Mouse (Mus musculus) heart, postnatal 4 days (tissue): ENCODE data around the gene Pxn. TPM values are rescaled to one million over a fixed set of nuclear protein-coding genes. Genes with fewer than 3 reads are reported as not detected.
"Not testable (repeated sequence)": the region's sequence is repeated elsewhere in the genome, so short reads cannot be mapped to it uniquely, and the experiment has no call there.

Source experiments
- DNase-seq: peaks from one replicate; pipeline ENCODE4 v3.0.0; 2021
- total RNA-seq, 2 experiments: library from RNA; stranded (reverse); gene quantifications; 2 replicates each; pipeline ENCODE4 v1.2.3; 2021

The Pxn gene
- total RNA-seq, 2 experiments from 2014 or later: 62.9 to 66.0 TPM

GRCm38 (mm10) chr5:115509790-115510689, 3.6 kb downstream of the Pxn start:
- DNase-seq: peak; percentile 45

- DNase-seq: no peak
Observed at GRCm38 (mm10) chr5:115512375-115512774, 5.9 kb downstream of the Pxn start.

GRCm38 (mm10) chr5:115513246-115513645, 6.8 kb downstream of the Pxn start:
- DNase-seq: no peak

GRCm38 (mm10) chr5:115513721-115514120, 7.2 kb downstream of the Pxn start:
- DNase-seq: no peak

GRCm38 (mm10) chr5:115514346-115514745, 7.9 kb downstream of the Pxn start:
- DNase-seq: no peak

GRCm38 (mm10) chr5:115514896-115515587, 8.6 kb downstream of the Pxn start:
- peak; percentile 80 for DNase-seq

GRCm38 (mm10) chr5:115516081-115516907, 9.8 kb downstream of the Pxn start:
- DNase-seq: peak; percentile 66

- DNase-seq: no peak
Observed at GRCm38 (mm10) chr5:115516908-115517307, 10.4 kb downstream of the Pxn start.

GRCm38 (mm10) chr5:115517501-115517900, 11.0 kb downstream of the Pxn start:
- DNase-seq: no peak

GRCm38 (mm10) chr5:115518214-115518613, 11.7 kb downstream of the Pxn start:
- not testable (repeated sequence) for DNase-seq

- no peak for DNase-seq
Observed at GRCm38 (mm10) chr5:115520325-115520869, 13.9 kb downstream of the Pxn start.

- peak; percentile 58 for DNase-seq
Observed at GRCm38 (mm10) chr5:115521553-115522461, 15.3 kb downstream of the Pxn start.

- no peak for DNase-seq
Observed at GRCm38 (mm10) chr5:115522531-115522930, 16.1 kb downstream of the Pxn start.

GRCm38 (mm10) chr5:115522981-115523499, 16.6 kb downstream of the Pxn start:
- DNase-seq: no peak

GRCm38 (mm10) chr5:115523971-115524370, 17.5 kb downstream of the Pxn start:
- peak; percentile 67 for DNase-seq

GRCm38 (mm10) chr5:115524471-115524870, 18.0 kb downstream of the Pxn start:
- DNase-seq: no peak

- no peak for DNase-seq
Observed at GRCm38 (mm10) chr5:115525416-115525815, 18.9 kb downstream of the Pxn start.

GRCm38 (mm10) chr5:115525943-115526342, 19.5 kb downstream of the Pxn start:
- no peak for DNase-seq

GRCm38 (mm10) chr5:115526456-115527202, 20.2 kb downstream of the Pxn start:
- DNase-seq: no peak

GRCm38 (mm10) chr5:115528128-115528527, 21.7 kb downstream of the Pxn start:
- no peak for DNase-seq
